Mouse (Mus musculus) liver, embryonic 16.5 days (tissue): ENCODE measurements at regions not wholly inside any gene's neighbourhood (a gene's known extent, or its start where the extent isn't known, plus 50 kb on each side); places are given as distances from the start of the nearest gene placed in this dataset.

Source experiments
- ATAC-seq: fragments of 200-750 bp; cut with Nextera tagmentation; 2 replicates; pipeline ENCODE4 v1.8.0; 2017; ENCODE audit warnings: low read depth, mild to moderate bottlenecking, moderate number of reproducible peaks, moderate library complexity
- H3K27ac ChIP-seq: fragments of 300-500 bp; sonication (generic); 2 replicates; pipeline ENCODE4 v1.5.1; 2014; ENCODE audit warnings: mild to moderate bottlenecking, low read length
- H3K27me3 ChIP-seq: fragments of 300-500 bp; sonication (generic); 2 replicates; pipeline ENCODE4 v1.6.1; 2014; ENCODE audit warnings: low read depth, low read length, mixed read lengths; ENCODE audit not compliant: control insufficient read depth, insufficient read depth
- H3K36me3 ChIP-seq: fragments of 300-500 bp; sonication (generic); 2 replicates; pipeline ENCODE4 v1.6.1; 2014; ENCODE audit warnings: mild to moderate bottlenecking; ENCODE audit not compliant: control insufficient read depth, insufficient read depth
- H3K4me1 ChIP-seq: fragments of 300-500 bp; sonication (generic); 2 replicates; pipeline ENCODE4 v1.6.1; 2014; ENCODE audit warnings: low read depth, low read length, mixed read lengths; ENCODE audit not compliant: control insufficient read depth
- H3K4me2 ChIP-seq: fragments of 300-500 bp; sonication (generic); 2 replicates; pipeline ENCODE4 v1.6.1; 2014; ENCODE audit warnings: low read depth, low read length, mixed read lengths
- H3K4me3 ChIP-seq: fragments of 300-500 bp; sonication (generic); 2 replicates; pipeline ENCODE4 v1.5.1; 2014; ENCODE audit warnings: low read depth, mild to moderate bottlenecking, low read length
- H3K9ac ChIP-seq: fragments of 300-500 bp; sonication (generic); 2 replicates; pipeline ENCODE4 v1.6.1; 2014; ENCODE audit warnings: low read depth, low read length
- H3K9me3 ChIP-seq: fragments of 300-500 bp; sonication (generic); replicated peaks from 2 replicates; pipeline ENCODE4 v1.6.1; 2016; ENCODE audit warnings: low read length; ENCODE audit not compliant: control insufficient read depth
- WGBS: fragments of 180-500 bp; shearing (Covaris S2); extraction: QIAGEN DNeasy Blood & Tissue Kit; methylation state at CpG from one replicate; pipeline ENCODE4 v1.1.7; 2014; ENCODE audit not compliant: insufficient replicate concordance; 5-methylcytosine and 5-hydroxymethylcytosine counted together

- H3K9me3 ChIP-seq: no peaks in the 10 kb centered on the region
These were observed 740.1 kb upstream of the Car8 start for GRCm38 (mm10) chr4:8978949-8979348.

GRCm38 (mm10) chr4:8969951-8970455 lies 731.2 kb upstream of the Car8 start:
- Histone ChIP-seq H3K9ac (no peak overlapping the region), H3K4me1 (no peaks in the 10 kb centered on the region), H3K27me3 (no peaks in the 10 kb centered on the region), H3K27ac (no peak overlapping the region), H3K4me3 (no peak overlapping the region), H3K9me3 (no peaks in the 10 kb centered on the region), H3K4me2 (no peak overlapping the region), H3K36me3 (no peaks in the 10 kb centered on the region)
- WGBS: 53% methylated on average over 5 of the region's 5 CpGs
- ATAC-seq: no peak

More at GRCm38 (mm10) chr4:8978949-8979348, 740.1 kb upstream of the Car8 start:
- no peak for ATAC-seq
- H3K9ac ChIP-seq: no peak overlapping the region
- no peak overlapping the region for H3K4me2 ChIP-seq
- H3K4me1 ChIP-seq: no peaks in the 10 kb centered on the region
- 30% methylated on average over 8 of the region's 8 CpGs for WGBS
- no peaks in the 10 kb centered on the region for H3K36me3 ChIP-seq
- H3K27me3 ChIP-seq: no peaks in the 10 kb centered on the region
- no peak overlapping the region for H3K4me3 ChIP-seq
- H3K27ac ChIP-seq: no peak overlapping the region

GRCm38 (mm10) chr4:8968741-8969140 lies 729.9 kb upstream of the Car8 start:
- H3K27me3 ChIP-seq: no peaks in the 10 kb centered on the region
- H3K4me3 ChIP-seq: no peak overlapping the region
- 49% methylated on average over 3 of the region's 3 CpGs for WGBS
- H3K9me3 ChIP-seq: no peaks in the 10 kb centered on the region
- H3K4me1 ChIP-seq: no peaks in the 10 kb centered on the region
- H3K9ac ChIP-seq: no peak overlapping the region
- no peaks in the 10 kb centered on the region for H3K36me3 ChIP-seq
- no peak overlapping the region for H3K27ac ChIP-seq
- no peak for ATAC-seq
- H3K4me2 ChIP-seq: no peak overlapping the region

- Histone ChIP-seq H3K4me1 (no peaks in the 10 kb centered on the region), H3K27me3 (no peaks in the 10 kb centered on the region), H3K36me3 (no peaks in the 10 kb centered on the region), H3K9ac (no peak overlapping the region), H3K27ac (no peak overlapping the region), H3K9me3 (no peaks in the 10 kb centered on the region), H3K4me2 (no peak overlapping the region), H3K4me3 (no peak overlapping the region)
- no peak for ATAC-seq
- 66% methylated on average over 3 of the region's 3 CpGs for WGBS
These were observed 729.1 kb upstream of the Car8 start for GRCm38 (mm10) chr4:8967986-8968385.

GRCm38 (mm10) chr4:8965563-8965962 lies 726.7 kb upstream of the Car8 start:
- Histone ChIP-seq H3K27me3 (no peaks in the 10 kb centered on the region), H3K4me1 (no peaks in the 10 kb centered on the region), H3K9me3 (no peaks in the 10 kb centered on the region), H3K27ac (no peak overlapping the region), H3K36me3 (no peaks in the 10 kb centered on the region), H3K9ac (no peak overlapping the region), H3K4me2 (no peak overlapping the region), H3K4me3 (no peak overlapping the region)
- ATAC-seq: no peak
- 68% methylated on average over 5 of the region's 5 CpGs for WGBS

- no peak for ATAC-seq
- Histone ChIP-seq H3K4me2 (no peak overlapping the region), H3K9ac (no peak overlapping the region), H3K36me3 (no peaks in the 10 kb centered on the region), H3K27me3 (no peaks in the 10 kb centered on the region), H3K9me3 (no peaks in the 10 kb centered on the region), H3K4me3 (no peak overlapping the region), H3K27ac (no peak overlapping the region), H3K4me1 (no peaks in the 10 kb centered on the region)
- 64% methylated on average over 9 of the region's 9 CpGs for WGBS
These were observed 724.2 kb upstream of the Car8 start for GRCm38 (mm10) chr4:8962959-8963572.

- Histone ChIP-seq H3K9ac (no peak overlapping the region), H3K9me3 (no peaks in the 10 kb centered on the region), H3K4me2 (no peak overlapping the region), H3K4me1 (no peaks in the 10 kb centered on the region), H3K27ac (no peak overlapping the region), H3K27me3 (no peaks in the 10 kb centered on the region), H3K4me3 (no peak overlapping the region), H3K36me3 (no peaks in the 10 kb centered on the region)
- ATAC-seq: no peak
- WGBS: 60% methylated on average over 6 of the region's 6 CpGs
These were observed 723.0 kb upstream of the Car8 start for GRCm38 (mm10) chr4:8961851-8962250.

- no peak for ATAC-seq
- 34% methylated on average over 6 of the region's 6 CpGs for WGBS
- H3K36me3 ChIP-seq: no peaks in the 10 kb centered on the region
- no peak overlapping the region for H3K27ac ChIP-seq
- H3K27me3 ChIP-seq: no peaks in the 10 kb centered on the region
- no peaks in the 10 kb centered on the region for H3K4me1 ChIP-seq
- H3K9me3 ChIP-seq: no peaks in the 10 kb centered on the region
- no peak overlapping the region for H3K4me2 ChIP-seq
- no peak overlapping the region for H3K4me3 ChIP-seq
- no peak overlapping the region for H3K9ac ChIP-seq
These were observed 718.9 kb upstream of the Car8 start for GRCm38 (mm10) chr4:8957771-8958170.

- Histone ChIP-seq H3K36me3 (no peaks in the 10 kb centered on the region), H3K9me3 (no peaks in the 10 kb centered on the region), H3K27me3 (no peaks in the 10 kb centered on the region), H3K9ac (no peak overlapping the region), H3K4me3 (no peak overlapping the region), H3K27ac (no peak overlapping the region), H3K4me2 (no peak overlapping the region), H3K4me1 (no peaks in the 10 kb centered on the region)
- ATAC-seq: no peak
- WGBS: 58% methylated on average over 5 of the region's 5 CpGs
These were observed 718.1 kb upstream of the Car8 start for GRCm38 (mm10) chr4:8957023-8957343.
